Mouse (Mus musculus): Measurements from ENCODE around the gene Spcs2.

- no peak for TF ChIP-seq CTCF (IDR thresholded peaks at IDR 0.05; ENCODE audit: low read depth, low read length)
- no peak for TF ChIP-seq POLR2A (IDR thresholded peaks at IDR 0.05; ENCODE audit: insufficient read depth, low read length)
Observed at GRCm38 (mm10) chr7:99810814-99811213, 52.4 kb downstream of the Spcs2 start.
